Comparison of ENCODE assay signal across 23 mouse cellular contexts in genomic region chr11:55062856-55063255, GRCm38 (mm10). TPM values are rescaled to one million over a fixed set of nuclear protein-coding genes. Genes with fewer than 3 reads are reported as not detected.
DNase-seq lines count a peak whose midpoint lies in the region; ATAC-seq and TF ChIP-seq lines count a peak whose summit lies in the region.
"Had no signal": no experiment of that assay in that cellular context is flagged by ENCODE, and none has a peak within 500 bp of the region (broad histone marks: within the 10 kb centered on the region; RNA-seq: fewer than 3 reads in every experiment).

No protein-coding gene starts in this region.

- intact Hi-C loops in heart, postnatal 14 days (cut with DNase I), result no loop called here
- intact Hi-C loops in heart, postnatal 25 days (cut with DNase I), result no loop called here

- no peaks in the 10 kb centered on the region for H3K9me3 ChIP-seq in heart, embryonic 11.5 days (replicated peaks; ENCODE audit: control insufficient read depth, low read length)
- H3K9me3 ChIP-seq in heart, postnatal 0 days (replicated peaks; ENCODE audit: control insufficient read depth, low read length), result no peaks in the 10 kb centered on the region
- H3K9me3 ChIP-seq: embryonic facial prominence, embryonic 10.5 days; forebrain, embryonic 15.5 days; lung, embryonic 15.5 days; megakaryocyte, embryonic 14.5 days had no signal

- no peak overlapping the region for H3K4me2 ChIP-seq in heart, embryonic 11.5 days
- H3K4me2 ChIP-seq in heart, postnatal 0 days (ENCODE audit: low read depth, low read length), result no peak overlapping the region
- H3K4me2 ChIP-seq: forebrain, embryonic 15.5 days; hindbrain, embryonic 14.5 days; lung, embryonic 15.5 days had no signal

- peaks cover 12% of the 10 kb centered on the region for H3K4me1 ChIP-seq in heart, embryonic 11.5 days (ENCODE audit: control insufficient read depth, insufficient read depth, low read length)
- peaks cover 19% of the 10 kb centered on the region for H3K4me1 ChIP-seq in heart, postnatal 0 days (ENCODE audit: control insufficient read depth, insufficient read depth)
- H3K4me1 ChIP-seq: forebrain, embryonic 15.5 days; lung, embryonic 15.5 days; megakaryocyte, embryonic 14.5 days had no signal

- no peak for TF ChIP-seq CTCF in heart, postnatal 0 days (IDR thresholded peaks at IDR 0.05; ENCODE audit: low read depth)

- no peak for TF ChIP-seq EP300 in heart, postnatal 0 days (IDR thresholded peaks at IDR 0.05; ENCODE audit: low read depth)

- no peaks in the 10 kb centered on the region for H3K27me3 ChIP-seq in heart, embryonic 11.5 days (ENCODE audit: control insufficient read depth, insufficient read depth, low read length)
- no peaks in the 10 kb centered on the region for H3K27me3 ChIP-seq in heart, postnatal 0 days (ENCODE audit: control insufficient read depth, insufficient read depth, low read length)
- H3K27me3 ChIP-seq: forebrain, embryonic 15.5 days; lung, embryonic 15.5 days had no signal

- DNase-seq in adrenal gland, adult 2 months, result peak; percentile 53
- no peak for DNase-seq in adrenal gland, adult 18-20 months (ENCODE audit: low spot score in 2 of 2)
- no peak for DNase-seq in heart, postnatal 14 days
- peak; percentile 65 for DNase-seq in heart, postnatal 0 days (ENCODE audit: low spot score)
- DNase-seq in heart, postnatal 25 days (ENCODE audit: low spot score), result no peak
- no peak for DNase-seq in urinary bladder, postnatal 10 days (ENCODE audit: low spot score)
- DNase-seq: cerebellum, adult 9-10 months; gastrocnemius, postnatal 14 days; kidney, adult 18-20 months; kidney, postnatal 4 days; layer of hippocampus, adult 9-11 months; lung, postnatal 36 days; midbrain, embryonic 14.5 days; thymus, adult 18-20 months; thymus, postnatal 36 days had no signal

- ATAC-seq in heart, embryonic 11.5 days (replicated peaks; ENCODE audit: insufficient number of reproducible peaks, low FRiP score, low TSS enrichment), result no peak
- peak; percentile 27; the same call in 1 of the 2 replicates for ATAC-seq in heart, postnatal 0 days (ENCODE audit: insufficient read depth, low read depth)
- ATAC-seq: forebrain, embryonic 15.5 days; inflammation-experienced regulatory T-cells, adult 6 months had no signal

- H3K4me3 ChIP-seq in heart, embryonic 11.5 days (ENCODE audit: low read depth, low read length), result no peak overlapping the region
- no peak overlapping the region for H3K4me3 ChIP-seq in heart, postnatal 0 days (ENCODE audit: low read depth, low read length)
- H3K4me3 ChIP-seq: embryonic facial prominence, embryonic 10.5 days; forebrain, embryonic 15.5 days; lung, embryonic 15.5 days; megakaryocyte, embryonic 14.5 days had no signal

- no peak overlapping the region for H3K9ac ChIP-seq in heart, embryonic 11.5 days (ENCODE audit: low read depth, low read length)
- H3K9ac ChIP-seq in heart, postnatal 0 days (replicated peaks; ENCODE audit: low read depth, low read length), result no peak overlapping the region
- H3K9ac ChIP-seq: forebrain, embryonic 15.5 days; hindbrain, embryonic 14.5 days; liver, embryonic 14.5 days; lung, embryonic 15.5 days had no signal

- peak overlapping the region; percentile 46; the same call in 1 of the 2 replicates for H3K27ac ChIP-seq in heart, embryonic 11.5 days (ENCODE audit: low read depth, low read length)
- peak overlapping the region; percentile 51 for H3K27ac ChIP-seq in heart, postnatal 0 days (ENCODE audit: low read depth)
- H3K27ac ChIP-seq: embryonic facial prominence, embryonic 10.5 days; forebrain, embryonic 15.5 days; hindbrain, embryonic 14.5 days; liver, embryonic 14.5 days; lung, embryonic 15.5 days had no signal

- no peaks in the 10 kb centered on the region for H3K36me3 ChIP-seq in heart, embryonic 11.5 days (ENCODE audit: control insufficient read depth, insufficient read depth, low read length)
- peaks cover 17% of the 10 kb centered on the region for H3K36me3 ChIP-seq in heart, postnatal 0 days (replicated peaks; ENCODE audit: control insufficient read depth, insufficient read depth, low read length)
- H3K36me3 ChIP-seq: embryonic facial prominence, embryonic 10.5 days; forebrain, embryonic 15.5 days; lung, embryonic 15.5 days had no signal

- WGBS in heart, embryonic 11.5 days (ENCODE audit: insufficient replicate concordance), result 22% methylated on average over 5 of the region's 5 CpGs
- WGBS in heart, postnatal 0 days, result 11% methylated on average over 5 of the region's 5 CpGs

RNA-seq across cellular contexts. Expression of gene Ccdc69, which starts 15.1 kb away (rescaled TPM):
- total RNA-seq in adrenal gland, adult 2 months (2021), result 10 to 100 TPM in 1 of 2 experiments, 1 to 10 TPM in 1; 9.5 to 14.8 TPM
- 1.9 and 2.1 TPM in 2 replicates for polyA plus RNA-seq in adrenal gland, adult 2 months (2012; rRNA removed)
- 1 to 10 TPM; 7.4 to 9.8 TPM for total RNA-seq in adrenal gland, adult 18-20 months (2021)
- polyA plus RNA-seq in heart, embryonic 11.5 days (2014; fragmentation: Nextera tagmentation; extraction: Ambion mirVana), result 16.5 and 17.1 TPM in 2 replicates
- 10 to 100 TPM; 11.9 to 12.8 TPM for total RNA-seq in heart, postnatal 14 days (2021)
- total RNA-seq in heart, postnatal 0 days (2014; rRNA removed; ENCODE audit: low replicate concordance), result 17.6 and 22.2 TPM in 2 replicates
- 22.0 and 22.3 TPM in 2 replicates for polyA plus RNA-seq in heart, postnatal 0 days (2015; fragmentation: Nextera tagmentation; extraction: Ambion mirVana)
- total RNA-seq in heart, postnatal 25 days (2021), result 10 to 100 TPM; 11.4 to 13.4 TPM

RNA-seq across cellular contexts. Expression of gene Anxa6, which starts 29.6 kb away (rescaled TPM):
- 100 to 1,000 TPM; 116 to 185 TPM for total RNA-seq in adrenal gland, adult 2 months (2021)
- 54.6 and 58.7 TPM in 2 replicates for polyA plus RNA-seq in adrenal gland, adult 2 months (2012; rRNA removed)
- total RNA-seq in adrenal gland, adult 18-20 months (2021), result 100 to 1,000 TPM; 123 to 197 TPM
- 300 and 370 TPM in 2 replicates for polyA plus RNA-seq in heart, embryonic 11.5 days (2014; fragmentation: Nextera tagmentation; extraction: Ambion mirVana)
- 100 to 1,000 TPM; 252 to 259 TPM for total RNA-seq in heart, postnatal 14 days (2021)
- total RNA-seq in heart, postnatal 0 days (2014; rRNA removed; ENCODE audit: low replicate concordance), result 306 and 424 TPM in 2 replicates
- polyA plus RNA-seq in heart, postnatal 0 days (2015; fragmentation: Nextera tagmentation; extraction: Ambion mirVana), result 250 and 254 TPM in 2 replicates
- 100 to 1,000 TPM; 240 to 246 TPM for total RNA-seq in heart, postnatal 25 days (2021)

RNA-seq across cellular contexts. Expression of gene Gm2a, which starts 35.1 kb away (rescaled TPM):
- total RNA-seq in adrenal gland, adult 2 months (2021), result 100 to 1,000 TPM; 232 to 283 TPM
- polyA plus RNA-seq in adrenal gland, adult 2 months (2012; rRNA removed), result 146 and 187 TPM in 2 replicates
- total RNA-seq in adrenal gland, adult 18-20 months (2021), result 100 to 1,000 TPM; 189 to 249 TPM
- polyA plus RNA-seq in heart, embryonic 11.5 days (2014; fragmentation: Nextera tagmentation; extraction: Ambion mirVana), result 50.0 and 51.9 TPM in 2 replicates
- 10 to 100 TPM; 11.5 to 13.2 TPM for total RNA-seq in heart, postnatal 14 days (2021)
- 17.2 and 23.9 TPM in 2 replicates for total RNA-seq in heart, postnatal 0 days (2014; rRNA removed; ENCODE audit: low replicate concordance)
- 26.9 and 27.2 TPM in 2 replicates for polyA plus RNA-seq in heart, postnatal 0 days (2015; fragmentation: Nextera tagmentation; extraction: Ambion mirVana)
- total RNA-seq in heart, postnatal 25 days (2021), result 10 to 100 TPM; 10.6 to 10.9 TPM

Comparison
In these comparisons a context has a peak if more than half of its experiments do, and no peak if none do; other contexts are left out.
1. DNase-seq: peak in adrenal gland, adult 2 months (single experiment) and heart, postnatal 0 days (single experiment); none in adrenal gland, adult 18-20 months (0 of 2), heart, postnatal 14 days (0 of 2), heart, postnatal 25 days (single experiment) and urinary bladder, postnatal 10 days (single experiment).